Mouse (Mus musculus) urinary bladder, adult 2 months (tissue): ENCODE measurements around the gene Gm5155. TPM values are rescaled to one million over a fixed set of nuclear protein-coding genes. Genes with fewer than 3 reads are reported as not detected.
"Not testable (repeated sequence)": the region's sequence is repeated elsewhere in the genome, so short reads cannot be mapped to it uniquely, and the experiment has no call there.

Source experiments
- DNase-seq: peaks from one replicate; pipeline ENCODE4 v3.0.0; 2022; ENCODE audit warnings: low spot score
- polyA plus RNA-seq: library from polyadenylated mRNA; depleted of rRNA; stranded (reverse); fragments of >200 nt; gene quantifications from 2 replicates; pipeline ENCODE4 v1.2.3, GENCODE M21; 2012; rRNA removed

The Gm5155 gene
- 0.04 TPM in 2 replicates for polyA plus RNA-seq

- no peak for DNase-seq
These were observed at the start of gene Gm5155 for GRCm38 (mm10) chr7:17871467-17871866. Gene Gm5155, plus strand, starts transcription at chr7:17871767.

- DNase-seq = no peak
These were observed 791 bp upstream of the Gm5155 start for GRCm38 (mm10) chr7:17870776-17871175.

- not testable (repeated sequence) for DNase-seq
These were observed 23.8 kb downstream of the Gm5155 start for GRCm38 (mm10) chr7:17895341-17895740.

- DNase-seq = no peak
These were observed 31.8 kb downstream of the Gm5155 start for GRCm38 (mm10) chr7:17903146-17903915.

Other genes starting within 250 kb of the Gm5155 start
- gene Ceacam5, start 158.5 kb upstream of the Gm5155 start, polyA plus RNA-seq = 0.03 TPM in 1 of 2 replicates, not detected in the other
- gene Ceacam14, start 59.1 kb upstream of the Gm5155 start, polyA plus RNA-seq = not detected in 2 replicates
- not detected in 2 replicates for gene Ceacam11, start 100.4 kb downstream of the Gm5155 start, polyA plus RNA-seq
- gene Ceacam13, start 138.1 kb downstream of the Gm5155 start, polyA plus RNA-seq = not detected in 2 replicates
- gene Ceacam12, start 194.2 kb downstream of the Gm5155 start, polyA plus RNA-seq = 0.06 and 0.12 TPM in 2 replicates